Mouse (Mus musculus): ENCODE data around the gene Cntd1. TPM values are rescaled to one million over a fixed set of nuclear protein-coding genes. Genes with fewer than 3 reads are reported as not detected.

Gene Cntd1
- 0.56 and 0.70 TPM in 2 replicates for polyA plus RNA-seq (2012; rRNA removed)

DNA sequence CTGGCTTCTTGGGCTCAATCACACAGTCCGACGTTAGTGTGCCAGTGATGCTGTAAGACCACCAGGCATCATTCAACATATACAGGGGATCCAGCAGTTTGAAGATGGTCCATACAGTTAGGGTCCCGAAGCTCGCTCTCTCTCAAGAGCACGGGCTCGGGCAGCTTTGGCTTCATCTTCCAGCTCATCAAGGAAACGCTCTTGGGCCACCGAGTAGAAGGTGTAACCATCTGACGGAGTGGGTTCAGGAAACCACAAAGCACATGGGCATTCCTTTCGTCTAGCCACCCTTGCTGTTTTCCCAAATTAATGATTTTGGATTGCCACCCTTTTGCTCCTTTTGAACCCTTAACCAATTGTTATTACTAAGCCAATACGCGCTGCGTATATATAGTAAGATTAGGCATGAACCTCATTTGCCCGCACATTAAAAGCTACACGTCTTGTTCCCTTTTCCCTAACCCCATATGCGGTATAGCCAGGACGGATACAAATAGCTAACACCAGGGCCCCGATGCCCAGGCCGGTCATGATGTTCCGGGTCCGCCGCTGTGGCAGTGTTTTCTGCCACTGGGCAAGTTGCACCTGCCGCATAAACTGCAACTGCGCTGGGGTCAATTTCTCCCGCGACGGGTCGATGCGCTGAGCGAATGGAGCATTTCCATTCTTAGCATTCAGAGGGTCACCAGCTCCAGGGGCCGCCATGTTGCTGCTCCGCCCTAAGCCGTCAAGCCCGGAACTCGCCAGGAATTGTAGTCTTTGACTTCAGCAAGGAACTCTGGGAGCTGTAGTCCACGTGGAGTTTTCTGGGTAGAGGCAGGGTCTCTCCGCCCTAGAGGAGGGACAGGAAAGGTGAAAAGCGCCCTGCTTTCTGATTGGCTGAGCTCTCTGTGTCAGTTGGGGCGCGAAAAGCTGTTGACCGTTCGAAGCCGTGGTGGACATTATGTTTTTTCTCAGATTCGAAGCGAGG lies at the start of gene Cntd1, which contains the start of gene Coa3:
Gene Cntd1, plus strand, starts transcription at position 790 of the 970 bp plus-strand sequence.
Gene Coa3, minus strand, starts transcription at position 892 of the 970 bp plus-strand sequence.
- H3K4me3 ChIP-seq (ENCODE audit: insufficient read depth, low read length) = peak within 1 kb of the TSS; percentile 61
- peaks cover 5% of the 10 kb centered on the region for H3K4me1 ChIP-seq (ENCODE audit: control insufficient read depth, insufficient read depth, low read length)
- peak; percentile 77 for TF ChIP-seq POLR2A (IDR thresholded peaks at IDR 0.05; ENCODE audit: extremely low read depth, insufficient read depth, low read length)
- no peak for TF ChIP-seq CTCF (IDR thresholded peaks at IDR 0.05; ENCODE audit: extremely low read depth, insufficient read depth, low read length)
- peak within 1 kb of the TSS; percentile 25; the same call in 1 of the 2 replicates for H3K27ac ChIP-seq (ENCODE audit: insufficient read depth, low read length)

- peaks cover 2% of the 10 kb centered on the region; the same call in 1 of the 2 replicates for H3K4me1 ChIP-seq (ENCODE audit: control insufficient read depth, insufficient read depth, low read length)
- TF ChIP-seq CTCF (IDR thresholded peaks at IDR 0.05; ENCODE audit: extremely low read depth, insufficient read depth, low read length) (no peak), POLR2A (IDR thresholded peaks at IDR 0.05; ENCODE audit: extremely low read depth, insufficient read depth, low read length) (no peak)
- peak overlapping the region; percentile 76 for H3K27ac ChIP-seq (ENCODE audit: insufficient read depth, low read length)
- H3K4me3 ChIP-seq (ENCODE audit: insufficient read depth, low read length) = no peak overlapping the region
These were observed 49.4 kb upstream of the Cntd1 start for GRCm38 (mm10) chr11:101229361-101229900.

DNA sequence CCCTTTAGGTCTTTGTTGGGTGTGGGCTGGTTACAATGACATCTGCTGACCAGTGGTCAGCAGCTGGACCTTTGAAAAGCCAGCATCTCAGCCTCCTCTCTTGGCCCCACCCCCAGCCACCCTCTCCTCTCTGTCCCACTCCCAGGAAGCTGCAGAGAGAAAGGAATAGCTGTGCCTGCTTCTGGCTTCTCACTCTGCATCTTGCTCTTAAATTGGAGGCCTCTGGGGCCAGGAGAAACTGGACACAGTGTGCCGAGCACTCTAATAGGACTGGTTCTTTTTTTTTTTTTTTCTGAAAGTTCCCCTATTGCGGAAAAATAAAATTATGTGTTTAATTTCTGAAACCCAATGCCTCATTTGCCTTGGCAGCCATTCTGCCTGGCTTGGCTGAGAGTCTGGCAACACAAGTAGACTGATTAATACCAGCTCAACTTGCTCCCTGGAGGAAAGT lies 48.7 kb upstream of the Cntd1 start:
- Histone ChIP-seq H3K27ac (ENCODE audit: insufficient read depth, low read length) (peak overlapping the region; percentile 76), H3K4me3 (ENCODE audit: insufficient read depth, low read length) (no peak overlapping the region), H3K4me1 (ENCODE audit: control insufficient read depth, insufficient read depth, low read length) (peaks cover 1% of the 10 kb centered on the region; the same call in 1 of the 2 replicates)
- TF ChIP-seq CTCF (IDR thresholded peaks at IDR 0.05; ENCODE audit: extremely low read depth, insufficient read depth, low read length) = no peak
- no peak for TF ChIP-seq POLR2A (IDR thresholded peaks at IDR 0.05; ENCODE audit: extremely low read depth, insufficient read depth, low read length)

DNA sequence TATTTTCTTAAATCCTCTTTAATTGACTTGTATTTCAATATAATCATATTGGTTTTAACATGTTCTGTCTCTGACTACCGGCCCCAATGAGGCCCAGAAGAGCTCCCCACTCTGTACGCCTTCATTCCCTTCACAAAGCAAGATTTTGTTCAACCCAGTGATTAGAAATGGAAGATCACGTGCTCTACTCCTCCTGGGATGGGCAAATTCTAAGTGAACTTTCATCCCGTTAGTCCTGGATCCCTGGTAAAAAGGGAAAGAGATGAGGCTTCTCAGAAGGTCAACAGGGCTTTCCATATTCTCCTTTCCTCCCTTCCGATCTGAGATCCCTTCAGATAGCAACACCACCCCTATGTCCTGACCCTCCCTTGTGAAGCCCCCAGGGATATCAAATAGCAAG lies 48.3 kb upstream of the Cntd1 start:
- H3K27ac ChIP-seq (ENCODE audit: insufficient read depth, low read length) = peak overlapping the region; percentile 70; the same call in 1 of the 2 replicates
- no peaks in the 10 kb centered on the region for H3K4me1 ChIP-seq (ENCODE audit: control insufficient read depth, insufficient read depth, low read length)
- H3K4me3 ChIP-seq (ENCODE audit: insufficient read depth, low read length) = no peak overlapping the region
- TF ChIP-seq POLR2A (IDR thresholded peaks at IDR 0.05; ENCODE audit: extremely low read depth, insufficient read depth, low read length) = no peak

- TF ChIP-seq CTCF (IDR thresholded peaks at IDR 0.05; ENCODE audit: extremely low read depth, insufficient read depth, low read length) (no peak), POLR2A (IDR thresholded peaks at IDR 0.05; ENCODE audit: extremely low read depth, insufficient read depth, low read length) (no peak)
- Histone ChIP-seq H3K4me1 (ENCODE audit: control insufficient read depth, insufficient read depth, low read length) (no peaks in the 10 kb centered on the region), H3K27ac (ENCODE audit: insufficient read depth, low read length) (peak overlapping the region; percentile 70), H3K4me3 (ENCODE audit: insufficient read depth, low read length) (no peak overlapping the region; the same call in 1 of the 2 replicates)
These were observed 47.6 kb upstream of the Cntd1 start for GRCm38 (mm10) chr11:101230991-101231871.

DNA sequence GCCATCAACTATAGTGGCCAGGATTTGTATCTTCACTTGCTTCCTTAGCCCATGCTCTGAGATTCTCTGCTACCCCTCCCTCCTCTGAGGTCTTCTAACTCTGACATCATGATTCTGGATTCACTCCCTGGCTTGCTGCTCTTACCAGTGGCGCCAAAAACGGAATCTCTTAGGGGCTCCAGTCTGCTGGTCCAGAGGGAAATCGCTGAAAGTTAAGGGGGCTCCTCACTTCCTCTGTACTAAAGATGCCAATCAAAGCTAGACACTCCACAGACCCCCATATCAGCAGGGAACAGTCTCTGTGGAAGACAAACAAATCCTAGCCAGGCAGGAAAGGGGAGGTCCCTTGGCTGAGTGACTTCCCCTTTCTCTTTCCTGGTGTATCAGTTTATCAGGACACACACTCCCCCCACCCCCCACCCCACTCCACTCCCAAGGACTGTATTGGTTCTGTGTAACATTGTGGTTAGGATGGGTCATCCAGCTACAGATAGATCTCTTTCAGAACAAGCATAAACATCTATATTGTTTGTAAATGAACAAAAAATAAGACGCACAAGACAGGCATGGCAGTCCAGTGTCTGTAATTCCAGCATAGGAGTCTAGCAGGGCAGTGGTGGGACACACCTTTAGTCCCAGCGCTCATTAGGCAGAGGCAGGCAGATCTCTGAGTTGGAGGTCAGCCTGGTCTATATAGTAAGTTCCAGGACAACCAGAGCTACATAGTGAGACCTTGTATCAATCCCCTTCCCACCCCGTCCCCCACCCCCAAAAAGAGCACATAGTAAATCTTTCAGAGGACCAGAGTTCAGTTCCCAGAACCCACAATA lies 46.6 kb upstream of the Cntd1 start:
- Histone ChIP-seq H3K27ac (ENCODE audit: insufficient read depth, low read length) (peak overlapping the region; percentile 66), H3K4me3 (ENCODE audit: insufficient read depth, low read length) (no peak overlapping the region), H3K4me1 (ENCODE audit: control insufficient read depth, insufficient read depth, low read length) (no peaks in the 10 kb centered on the region)
- TF ChIP-seq CTCF (IDR thresholded peaks at IDR 0.05; ENCODE audit: extremely low read depth, insufficient read depth, low read length) (no peak), POLR2A (IDR thresholded peaks at IDR 0.05; ENCODE audit: extremely low read depth, insufficient read depth, low read length) (no peak)

- H3K4me1 ChIP-seq (ENCODE audit: control insufficient read depth, insufficient read depth, low read length) = no peaks in the 10 kb centered on the region
- no peak overlapping the region for H3K27ac ChIP-seq (ENCODE audit: insufficient read depth, low read length)
- TF ChIP-seq CTCF (IDR thresholded peaks at IDR 0.05; ENCODE audit: extremely low read depth, insufficient read depth, low read length) (no peak), POLR2A (IDR thresholded peaks at IDR 0.05; ENCODE audit: extremely low read depth, insufficient read depth, low read length) (no peak)
- H3K4me3 ChIP-seq (ENCODE audit: insufficient read depth, low read length) = no peak overlapping the region
These were observed 45.6 kb upstream of the Cntd1 start for GRCm38 (mm10) chr11:101233240-101233639.

GRCm38 (mm10) chr11:101234124-101234523 lies 44.7 kb upstream of the Cntd1 start:
- TF ChIP-seq POLR2A (IDR thresholded peaks at IDR 0.05; ENCODE audit: extremely low read depth, insufficient read depth, low read length) = no peak
- TF ChIP-seq CTCF (IDR thresholded peaks at IDR 0.05; ENCODE audit: extremely low read depth, insufficient read depth, low read length) = no peak
- H3K27ac ChIP-seq (ENCODE audit: insufficient read depth, low read length) = no peak overlapping the region
- H3K4me1 ChIP-seq (ENCODE audit: control insufficient read depth, insufficient read depth, low read length) = no peaks in the 10 kb centered on the region
- H3K4me3 ChIP-seq (ENCODE audit: insufficient read depth, low read length) = no peak overlapping the region

Measured in cortical plate, adult 2 months (tissue).